Mouse (Mus musculus) C2C12 (cell line): ENCODE results near the gene Serpina9.

Source experiments
- CTCF ChIP-seq: IDR thresholded peaks from one replicate; pipeline ENCODE4 v1.5.1; 2011; ENCODE audit not compliant: control insufficient read depth, insufficient read depth, insufficient read length
- FOSL1 ChIP-seq: IDR thresholded peaks from one replicate; pipeline ENCODE4 v1.8.0; 2011; ENCODE audit warnings: mild to moderate bottlenecking, low read length; ENCODE audit not compliant: poor library complexity, insufficient read depth, severe bottlenecking
- MAX ChIP-seq: IDR thresholded peaks from one replicate; pipeline ENCODE4 v1.6.1; 2011; ENCODE audit warnings: mild to moderate bottlenecking, control low read depth
- USF1 ChIP-seq: IDR thresholded peaks from one replicate; pipeline ENCODE4 v1.6.1; 2011; ENCODE audit warnings: low read depth, mild to moderate bottlenecking, control low read depth, moderate library complexity

GRCm38 (mm10) chr12:104000594-104000993 lies 13.0 kb downstream of the Serpina9 start:
- TF ChIP-seq CTCF = no peak
- TF ChIP-seq USF1 = no peak
- no peak for TF ChIP-seq MAX
- peak; percentile 36 for TF ChIP-seq FOSL1
